Mouse (Mus musculus) brain, embryonic 18.5 days (tissue): ENCODE results near the gene Dnase1.
"Not testable (repeated sequence)": the region's sequence is repeated elsewhere in the genome, so short reads cannot be mapped to it uniquely, and the experiment has no call there.

Experiments
- DNase-seq: peaks from one replicate; pipeline ENCODE4 v3.0.0-alpha.2; 2012; ENCODE audit warnings: low read depth, low spot score

The Dnase1 gene

GRCm38 (mm10) chr16:4044093-4044492 is 7.4 kb downstream of the Dnase1 start:
- DNase-seq = no peak

GRCm38 (mm10) chr16:4045524-4045923 is 8.8 kb downstream of the Dnase1 start:
- no peak for DNase-seq

- DNase-seq = no peak
Measured at GRCm38 (mm10) chr16:4052601-4053000, 15.9 kb downstream of the Dnase1 start.

GRCm38 (mm10) chr16:4053811-4054210 is 17.1 kb downstream of the Dnase1 start:
- DNase-seq = no peak

- no peak for DNase-seq
Measured at GRCm38 (mm10) chr16:4064945-4065344, 28.2 kb downstream of the Dnase1 start.

- DNase-seq = no peak
Measured at GRCm38 (mm10) chr16:4068588-4068987, 31.8 kb downstream of the Dnase1 start.

- no peak for DNase-seq
Measured at GRCm38 (mm10) chr16:4074297-4074696, 37.6 kb downstream of the Dnase1 start.

GRCm38 (mm10) chr16:4074836-4075235 is 38.1 kb downstream of the Dnase1 start:
- DNase-seq = no peak

- DNase-seq = peak; percentile 75
Measured at GRCm38 (mm10) chr16:4077384-4078061, 40.8 kb downstream of the Dnase1 start, which contains the start of gene Trap1. Gene Trap1 (minus strand): TSS chr16:4077827.

- DNase-seq = not testable (repeated sequence)
Measured at GRCm38 (mm10) chr16:4078302-4078701, 41.6 kb downstream of the Dnase1 start.

GRCm38 (mm10) chr16:4079656-4080055 is 42.9 kb downstream of the Dnase1 start:
- DNase-seq = no peak

GRCm38 (mm10) chr16:4080419-4080818 is 43.7 kb downstream of the Dnase1 start:
- not testable (repeated sequence) for DNase-seq

- DNase-seq = no peak
Measured at GRCm38 (mm10) chr16:4085051-4085450, 48.3 kb downstream of the Dnase1 start.

- no peak for DNase-seq
Measured at GRCm38 (mm10) chr16:4085851-4086387, 49.2 kb downstream of the Dnase1 start.

GRCm38 (mm10) chr16:4087214-4087913 is 50.6 kb downstream of the Dnase1 start:
- no peak for DNase-seq
